Mouse (Mus musculus): ENCODE measurements around the gene Eaf1. TPM values are rescaled to one million over a fixed set of nuclear protein-coding genes. Genes with fewer than 3 reads are reported as not detected.

Eaf1 gene
- polyA plus RNA-seq, 1 experiment from 2014 or later, result 19.3 TPM

- H3K27ac ChIP-seq, result no peak overlapping the region
- no peaks in the 10 kb centered on the region for H3K4me1 ChIP-seq (replicated peaks)
- H3K36me3 ChIP-seq, result peaks cover 98% of the 10 kb centered on the region
- DNase-seq (ENCODE audit: low spot score), result no peak
- H3K4me3 ChIP-seq, result no peak overlapping the region
- no peaks in the 10 kb centered on the region for H3K9me3 ChIP-seq
- WGBS, result 86% methylated on average over 4 of the region's 4 CpGs
- H3K27me3 ChIP-seq (ENCODE audit: insufficient read depth, poor library complexity, severe bottlenecking), result no peaks in the 10 kb centered on the region
Measured at GRCm38 (mm10) chr14:31486465-31486864, 7.7 kb upstream of the Eaf1 start.

- Histone ChIP-seq H3K36me3 (peaks cover 98% of the 10 kb centered on the region), H3K4me3 (no peak overlapping the region), H3K27me3 (ENCODE audit: insufficient read depth, poor library complexity, severe bottlenecking) (no peaks in the 10 kb centered on the region), H3K9me3 (no peaks in the 10 kb centered on the region), H3K4me1 (replicated peaks) (no peaks in the 10 kb centered on the region), H3K27ac (no peak overlapping the region)
- no peak for DNase-seq (ENCODE audit: low spot score)
- WGBS, result 96% methylated on average over 6 of the region's 6 CpGs
Measured at GRCm38 (mm10) chr14:31488055-31488454, 6.1 kb upstream of the Eaf1 start.

GRCm38 (mm10) chr14:31493901-31494300 lies 298 bp upstream of the Eaf1 start:
- peaks cover 55% of the 10 kb centered on the region for H3K36me3 ChIP-seq
- no peaks in the 10 kb centered on the region for H3K9me3 ChIP-seq
- DNase-seq (ENCODE audit: low spot score), result no peak
- H3K27me3 ChIP-seq (ENCODE audit: insufficient read depth, poor library complexity, severe bottlenecking), result no peaks in the 10 kb centered on the region
- 54% methylated on average over 9 of the region's 9 CpGs for WGBS
- peak overlapping the region; percentile 76 for H3K4me3 ChIP-seq
- peaks cover 27% of the 10 kb centered on the region for H3K4me1 ChIP-seq (replicated peaks)
- peak overlapping the region; percentile 96; the same call in 1 of the 2 replicates for H3K27ac ChIP-seq

GRCm38 (mm10) chr14:31494975-31495455 lies 816 bp downstream of the Eaf1 start, which contains the start of gene Mettl6:
TSS of gene Mettl6 (minus strand) at chr14:31495040.
- DNase-seq (ENCODE audit: low spot score), result peak; percentile 91
- no peaks in the 10 kb centered on the region for H3K9me3 ChIP-seq
- under 1% methylated on average over 49 of the region's 49 CpGs for WGBS
- peaks cover 27% of the 10 kb centered on the region for H3K4me1 ChIP-seq (replicated peaks)
- H3K27ac ChIP-seq, result peak within 1 kb of the TSS; percentile 96
- peaks cover 55% of the 10 kb centered on the region for H3K36me3 ChIP-seq
- no peaks in the 10 kb centered on the region for H3K27me3 ChIP-seq (ENCODE audit: insufficient read depth, poor library complexity, severe bottlenecking)
- peak within 1 kb of the TSS; percentile 76 for H3K4me3 ChIP-seq

GRCm38 (mm10) chr14:31495538-31495937 lies 1.3 kb downstream of the Eaf1 start:
- Histone ChIP-seq H3K36me3 (peaks cover 57% of the 10 kb centered on the region), H3K27me3 (ENCODE audit: insufficient read depth, poor library complexity, severe bottlenecking) (no peaks in the 10 kb centered on the region), H3K27ac (peak overlapping the region; percentile 96), H3K4me1 (replicated peaks) (peaks cover 27% of the 10 kb centered on the region), H3K9me3 (no peaks in the 10 kb centered on the region), H3K4me3 (peak overlapping the region; percentile 76)
- WGBS, result 8% methylated on average over 8 of the region's 8 CpGs
- no peak for DNase-seq (ENCODE audit: low spot score)

- peak overlapping the region; percentile 96; the same call in 1 of the 2 replicates for H3K27ac ChIP-seq
- no peak for DNase-seq (ENCODE audit: low spot score)
- WGBS, result 68% methylated on average over 7 of the region's 7 CpGs
Measured at GRCm38 (mm10) chr14:31496241-31496646, 2.0 kb downstream of the Eaf1 start.

GRCm38 (mm10) chr14:31499526-31499925 lies 5.3 kb downstream of the Eaf1 start:
- DNase-seq (ENCODE audit: low spot score), result no peak
- WGBS, result 89% methylated on average over 1 of the region's 1 CpGs
- peaks cover 15% of the 10 kb centered on the region for H3K4me1 ChIP-seq (replicated peaks)
- no peak overlapping the region for H3K4me3 ChIP-seq
- H3K36me3 ChIP-seq, result peaks cover 68% of the 10 kb centered on the region
- no peaks in the 10 kb centered on the region for H3K27me3 ChIP-seq (ENCODE audit: insufficient read depth, poor library complexity, severe bottlenecking)
- H3K9me3 ChIP-seq, result no peaks in the 10 kb centered on the region
- H3K27ac ChIP-seq, result no peak overlapping the region

More at GRCm38 (mm10) chr14:31496241-31496646, 2.0 kb downstream of the Eaf1 start:
- H3K36me3 ChIP-seq, result peaks cover 57% of the 10 kb centered on the region
- peaks cover 27% of the 10 kb centered on the region for H3K4me1 ChIP-seq (replicated peaks)
- no peaks in the 10 kb centered on the region for H3K9me3 ChIP-seq
- H3K27me3 ChIP-seq (ENCODE audit: insufficient read depth, poor library complexity, severe bottlenecking), result no peaks in the 10 kb centered on the region
- H3K4me3 ChIP-seq, result peak overlapping the region; percentile 76

- Histone ChIP-seq H3K27me3 (ENCODE audit: insufficient read depth, poor library complexity, severe bottlenecking) (no peaks in the 10 kb centered on the region), H3K4me3 (no peak overlapping the region), H3K27ac (no peak overlapping the region), H3K36me3 (peaks cover 100% of the 10 kb centered on the region), H3K9me3 (no peaks in the 10 kb centered on the region), H3K4me1 (replicated peaks) (no peaks in the 10 kb centered on the region)
- WGBS, result 93% methylated on average over 13 of the region's 13 CpGs
- no peak for DNase-seq (ENCODE audit: low spot score)
Measured at GRCm38 (mm10) chr14:31503406-31503805, 9.2 kb downstream of the Eaf1 start.

GRCm38 (mm10) chr14:31506456-31506855 lies 12.3 kb downstream of the Eaf1 start:
- H3K36me3 ChIP-seq, result peaks cover 96% of the 10 kb centered on the region
- H3K27ac ChIP-seq, result no peak overlapping the region
- 98% methylated on average over 6 of the region's 6 CpGs for WGBS
- H3K9me3 ChIP-seq, result no peaks in the 10 kb centered on the region
- no peak overlapping the region for H3K4me3 ChIP-seq
- H3K4me1 ChIP-seq (replicated peaks), result no peaks in the 10 kb centered on the region
- H3K27me3 ChIP-seq (ENCODE audit: insufficient read depth, poor library complexity, severe bottlenecking), result no peaks in the 10 kb centered on the region
- DNase-seq (ENCODE audit: low spot score), result no peak

- Histone ChIP-seq H3K36me3 (peaks cover 70% of the 10 kb centered on the region), H3K4me1 (replicated peaks) (no peaks in the 10 kb centered on the region), H3K27ac (no peak overlapping the region), H3K27me3 (ENCODE audit: insufficient read depth, poor library complexity, severe bottlenecking) (no peaks in the 10 kb centered on the region), H3K4me3 (no peak overlapping the region), H3K9me3 (peaks cover 8% of the 10 kb centered on the region)
- no peak for DNase-seq (ENCODE audit: low spot score)
- WGBS, result 98% methylated on average over 2 of the region's 2 CpGs
Measured at GRCm38 (mm10) chr14:31509911-31510310, 15.7 kb downstream of the Eaf1 start.

GRCm38 (mm10) chr14:31510322-31510721 lies 16.1 kb downstream of the Eaf1 start:
- no peak overlapping the region for H3K27ac ChIP-seq
- no peak for DNase-seq (ENCODE audit: low spot score)
- H3K4me3 ChIP-seq, result no peak overlapping the region
- no peaks in the 10 kb centered on the region for H3K4me1 ChIP-seq (replicated peaks)
- WGBS, result 95% methylated on average over 3 of the region's 3 CpGs
- no peaks in the 10 kb centered on the region for H3K27me3 ChIP-seq (ENCODE audit: insufficient read depth, poor library complexity, severe bottlenecking)
- H3K9me3 ChIP-seq, result peaks cover 8% of the 10 kb centered on the region
- H3K36me3 ChIP-seq, result peaks cover 66% of the 10 kb centered on the region

GRCm38 (mm10) chr14:31515895-31516294 lies 21.7 kb downstream of the Eaf1 start:
- DNase-seq (ENCODE audit: low spot score), result no peak
- 0 out of 2 replicates have a peak, but pooled peaks cover 4% of the 10 kb centered on the region for H3K4me1 ChIP-seq (replicated peaks)
- H3K27ac ChIP-seq, result no peak overlapping the region
- H3K9me3 ChIP-seq, result peaks cover 8% of the 10 kb centered on the region
- H3K36me3 ChIP-seq, result peaks cover 10% of the 10 kb centered on the region; the same call in 1 of the 2 replicates
- no peaks in the 10 kb centered on the region for H3K27me3 ChIP-seq (ENCODE audit: insufficient read depth, poor library complexity, severe bottlenecking)
- no peak overlapping the region for H3K4me3 ChIP-seq
- 93% methylated on average over 2 of the region's 2 CpGs for WGBS

GRCm38 (mm10) chr14:31519165-31519564 lies 25.0 kb downstream of the Eaf1 start:
- 58% methylated on average over 3 of the region's 3 CpGs for WGBS
- H3K27me3 ChIP-seq (ENCODE audit: insufficient read depth, poor library complexity, severe bottlenecking), result no peaks in the 10 kb centered on the region
- peaks cover 6% of the 10 kb centered on the region for H3K9me3 ChIP-seq
- H3K36me3 ChIP-seq, result no peaks in the 10 kb centered on the region
- DNase-seq (ENCODE audit: low spot score), result no peak
- 0 out of 2 replicates have a peak, but pooled peaks cover 4% of the 10 kb centered on the region for H3K4me1 ChIP-seq (replicated peaks)
- H3K4me3 ChIP-seq, result no peak overlapping the region
- H3K27ac ChIP-seq, result no peak overlapping the region

GRCm38 (mm10) chr14:31521318-31521717 lies 27.1 kb downstream of the Eaf1 start:
- Histone ChIP-seq H3K36me3 (no peaks in the 10 kb centered on the region), H3K4me3 (no peak overlapping the region), H3K9me3 (no peaks in the 10 kb centered on the region), H3K27ac (no peak overlapping the region), H3K4me1 (replicated peaks) (peaks cover 8% of the 10 kb centered on the region; the same call in 1 of the 2 replicates), H3K27me3 (ENCODE audit: insufficient read depth, poor library complexity, severe bottlenecking) (no peaks in the 10 kb centered on the region)
- DNase-seq (ENCODE audit: low spot score), result no peak
- 83% methylated on average over 2 of the region's 2 CpGs for WGBS

Data from hindbrain, embryonic 10.5 days (tissue).